Mouse (Mus musculus) megakaryocyte, embryonic 14.5 days (primary cell): Measurements from ENCODE around the gene Cfap206.

Source experiments
- FLI1 ChIP-seq: IDR thresholded peaks from 2 replicates; pipeline ENCODE4 v1.6.1; 2012; ENCODE audit warnings: low read length, inconsistent platforms, mixed read lengths
- GATA1 ChIP-seq: IDR thresholded peaks from 3 replicates; pipeline ENCODE4 v1.6.1; 2012; ENCODE audit warnings: mixed read lengths, low read length, inconsistent platforms, borderline replicate concordance

DNA sequence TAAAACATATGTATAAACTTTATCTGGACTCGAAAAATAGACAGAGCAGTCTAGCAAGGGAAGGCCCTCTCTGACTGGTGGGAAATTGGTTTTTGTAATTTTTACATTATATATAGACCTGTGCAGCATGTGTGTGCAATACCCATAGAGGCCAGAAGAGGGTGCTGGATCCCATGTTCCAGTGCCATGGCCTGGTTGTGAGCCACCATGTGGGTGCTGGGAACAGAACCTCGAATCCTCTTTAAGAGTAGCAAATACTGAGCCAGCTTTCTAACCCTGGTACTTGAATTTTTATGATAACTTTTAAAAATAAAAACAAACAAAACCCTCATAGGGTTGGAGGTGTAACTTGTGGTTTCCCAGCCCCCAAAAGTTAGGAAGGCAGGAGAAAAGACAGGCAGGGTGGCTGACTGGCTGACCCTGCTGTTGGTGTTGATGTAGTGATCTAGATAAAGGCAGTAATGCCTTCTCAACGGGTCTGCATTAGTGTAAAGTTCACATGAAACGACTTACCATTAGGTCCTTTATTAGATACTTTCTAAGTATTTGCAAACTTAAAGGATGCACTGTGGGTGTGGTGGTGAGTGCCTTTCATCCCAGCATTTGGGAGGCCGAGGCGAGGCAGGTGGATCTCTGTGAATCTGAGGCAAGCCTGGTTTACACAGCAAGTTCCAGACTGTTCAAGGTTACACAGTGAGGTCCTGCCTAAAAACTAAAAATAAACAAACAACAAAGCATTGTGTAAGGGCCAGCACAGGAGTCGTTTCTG is 9.7 kb downstream of the Cfap206 start:
- TF ChIP-seq FLI1: no peak
- no peak for TF ChIP-seq GATA1
